Mouse (Mus musculus) heart, postnatal 0 days (tissue): ENCODE results near the gene Adamtsl4.

ENCODE experiments used
- CTCF ChIP-seq: IDR thresholded peaks from 2 replicates; pipeline ENCODE4 v1.5.1; 2016; ENCODE audit warnings: antibody characterized with exemption, control low read depth, low read depth
- EP300 ChIP-seq: IDR thresholded peaks from 2 replicates; pipeline ENCODE4 v1.6.1; 2016; ENCODE audit warnings: antibody characterized with exemption, low read depth

DNA sequence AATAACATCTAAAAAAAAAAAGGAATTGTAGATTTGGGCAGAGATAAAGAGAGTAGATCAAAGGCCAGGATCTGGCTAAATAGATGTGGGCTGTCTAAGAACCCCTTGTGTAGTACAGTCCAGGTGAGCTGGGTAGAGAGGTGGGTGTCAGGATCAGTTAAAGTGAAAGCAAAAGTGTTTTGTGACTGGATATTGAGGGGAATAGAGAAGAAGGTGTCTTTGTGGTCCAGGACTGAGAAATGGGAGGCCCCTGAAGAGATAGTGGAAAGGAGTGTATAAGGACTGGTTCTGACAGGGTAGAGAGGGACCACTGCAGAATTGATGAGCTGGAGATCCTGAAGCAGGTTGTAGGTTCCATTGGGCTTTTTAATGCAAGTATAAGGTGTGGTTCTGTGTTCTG, 22.2 kb upstream of the Adamtsl4 start:
- TF ChIP-seq CTCF (no peak), EP300 (no peak)
